Mouse (Mus musculus) testis, adult 2 months (tissue): ENCODE measurements around the gene Grip1. TPM values are rescaled to one million over a fixed set of nuclear protein-coding genes. Genes with fewer than 3 reads are reported as not detected.

Experiments
- H3K27ac ChIP-seq: fragments of 200-500 bp; 2 replicates; pipeline ENCODE4 v1.5.1; 2012; ENCODE audit warnings: low read depth, low read length; ENCODE audit not compliant: control insufficient read depth, insufficient read depth
- H3K27me3 ChIP-seq: fragments of 200-500 bp; 2 replicates; pipeline ENCODE4 v1.6.1; 2012; ENCODE audit warnings: mild to moderate bottlenecking, low read length, moderate library complexity; ENCODE audit not compliant: control insufficient read depth, insufficient read depth
- H3K36me3 ChIP-seq: fragments of 200-500 bp; 2 replicates; pipeline ENCODE4 v1.6.1; 2012; ENCODE audit warnings: mild to moderate bottlenecking, low read length; ENCODE audit not compliant: control insufficient read depth, insufficient read depth
- H3K4me1 ChIP-seq: fragments of 200-500 bp; 2 replicates; pipeline ENCODE4 v1.6.1; 2012; ENCODE audit warnings: low read length; ENCODE audit not compliant: control insufficient read depth, insufficient read depth
- H3K4me3 ChIP-seq: fragments of 200-500 bp; 2 replicates; pipeline ENCODE4 v1.5.1; 2012; ENCODE audit warnings: low read depth, mild to moderate bottlenecking, low read length, moderate library complexity, mixed read lengths; ENCODE audit not compliant: control insufficient read depth
- CTCF ChIP-seq: fragments of 200-500 bp; IDR thresholded peaks from 2 replicates; pipeline ENCODE4 v1.5.1; 2012; ENCODE audit warnings: low read depth, mild to moderate bottlenecking, inconsistent platforms, low read length, moderate library complexity; ENCODE audit not compliant: control insufficient read depth, insufficient read depth, insufficient replicate concordance
- POLR2A ChIP-seq: fragments of 200-500 bp; IDR thresholded peaks from 2 replicates; pipeline ENCODE4 v1.6.1; 2012; ENCODE audit warnings: low read depth, mild to moderate bottlenecking, inconsistent platforms, low read length, moderate library complexity; ENCODE audit not compliant: control insufficient read depth
- polyA plus RNA-seq: library from polyadenylated mRNA; depleted of rRNA; stranded (reverse); fragments of >200 nt; gene quantifications from 2 replicates; pipeline ENCODE4 v1.2.3, GENCODE M21; 2012

The Grip1 gene
- polyA plus RNA-seq, 1 experiment: 84.3 TPM

- H3K4me1 ChIP-seq: peaks cover 4% of the 10 kb centered on the region
- no peak for TF ChIP-seq CTCF
- TF ChIP-seq POLR2A: no peak
- H3K27me3 ChIP-seq: no peaks in the 10 kb centered on the region
- no peaks in the 10 kb centered on the region for H3K36me3 ChIP-seq
- no peak overlapping the region; the same call in 1 of the 2 replicates for H3K27ac ChIP-seq
- no peak overlapping the region for H3K4me3 ChIP-seq
Measured at GRCm38 (mm10) chr10:119423821-119424534, 29.7 kb upstream of the Grip1 start.

GRCm38 (mm10) chr10:119427653-119428052, 26.0 kb upstream of the Grip1 start:
- Histone ChIP-seq H3K4me3 (no peak overlapping the region), H3K27ac (no peak overlapping the region), H3K27me3 (no peaks in the 10 kb centered on the region), H3K36me3 (no peaks in the 10 kb centered on the region), H3K4me1 (peaks cover 4% of the 10 kb centered on the region)
- TF ChIP-seq CTCF (no peak), POLR2A (no peak)

- TF ChIP-seq POLR2A: no peak
- no peak for TF ChIP-seq CTCF
- Histone ChIP-seq H3K4me1 (peaks cover 3% of the 10 kb centered on the region), H3K27ac (no peak overlapping the region), H3K4me3 (no peak overlapping the region), H3K36me3 (no peaks in the 10 kb centered on the region), H3K27me3 (no peaks in the 10 kb centered on the region)
Measured at GRCm38 (mm10) chr10:119428106-119428505, 25.5 kb upstream of the Grip1 start.

- no peak for TF ChIP-seq CTCF
- TF ChIP-seq POLR2A: no peak
- Histone ChIP-seq H3K36me3 (no peaks in the 10 kb centered on the region), H3K4me3 (no peak overlapping the region), H3K27me3 (no peaks in the 10 kb centered on the region), H3K27ac (no peak overlapping the region), H3K4me1 (no peaks in the 10 kb centered on the region)
Measured at GRCm38 (mm10) chr10:119430240-119430639, 23.4 kb upstream of the Grip1 start.

- no peaks in the 10 kb centered on the region for H3K4me1 ChIP-seq
- H3K36me3 ChIP-seq: no peaks in the 10 kb centered on the region
- no peak for TF ChIP-seq POLR2A
- no peak for TF ChIP-seq CTCF
- H3K27ac ChIP-seq: no peak overlapping the region
- no peaks in the 10 kb centered on the region for H3K27me3 ChIP-seq
- H3K4me3 ChIP-seq: no peak overlapping the region
Measured at GRCm38 (mm10) chr10:119431801-119432200, 21.8 kb upstream of the Grip1 start.

GRCm38 (mm10) chr10:119435818-119436217, 17.8 kb upstream of the Grip1 start:
- no peak overlapping the region for H3K27ac ChIP-seq
- no peaks in the 10 kb centered on the region for H3K36me3 ChIP-seq
- H3K4me1 ChIP-seq: peaks cover 5% of the 10 kb centered on the region
- no peak overlapping the region for H3K4me3 ChIP-seq
- no peak for TF ChIP-seq CTCF
- no peak for TF ChIP-seq POLR2A
- H3K27me3 ChIP-seq: no peaks in the 10 kb centered on the region

- H3K27ac ChIP-seq: no peak overlapping the region
- peaks cover 5% of the 10 kb centered on the region for H3K4me1 ChIP-seq
- no peak overlapping the region for H3K4me3 ChIP-seq
- TF ChIP-seq CTCF: no peak
- no peak for TF ChIP-seq POLR2A
- no peaks in the 10 kb centered on the region for H3K27me3 ChIP-seq
- H3K36me3 ChIP-seq: no peaks in the 10 kb centered on the region
Measured at GRCm38 (mm10) chr10:119437319-119437718, 16.3 kb upstream of the Grip1 start.

GRCm38 (mm10) chr10:119441743-119442142, 11.9 kb upstream of the Grip1 start:
- Histone ChIP-seq H3K36me3 (no peaks in the 10 kb centered on the region), H3K4me1 (peaks cover 5% of the 10 kb centered on the region), H3K27ac (no peak overlapping the region), H3K27me3 (no peaks in the 10 kb centered on the region), H3K4me3 (no peak overlapping the region)
- no peak for TF ChIP-seq POLR2A
- no peak for TF ChIP-seq CTCF
